Mouse (Mus musculus): ENCODE results near the gene Kcna6.

Gene Kcna6

DNA sequence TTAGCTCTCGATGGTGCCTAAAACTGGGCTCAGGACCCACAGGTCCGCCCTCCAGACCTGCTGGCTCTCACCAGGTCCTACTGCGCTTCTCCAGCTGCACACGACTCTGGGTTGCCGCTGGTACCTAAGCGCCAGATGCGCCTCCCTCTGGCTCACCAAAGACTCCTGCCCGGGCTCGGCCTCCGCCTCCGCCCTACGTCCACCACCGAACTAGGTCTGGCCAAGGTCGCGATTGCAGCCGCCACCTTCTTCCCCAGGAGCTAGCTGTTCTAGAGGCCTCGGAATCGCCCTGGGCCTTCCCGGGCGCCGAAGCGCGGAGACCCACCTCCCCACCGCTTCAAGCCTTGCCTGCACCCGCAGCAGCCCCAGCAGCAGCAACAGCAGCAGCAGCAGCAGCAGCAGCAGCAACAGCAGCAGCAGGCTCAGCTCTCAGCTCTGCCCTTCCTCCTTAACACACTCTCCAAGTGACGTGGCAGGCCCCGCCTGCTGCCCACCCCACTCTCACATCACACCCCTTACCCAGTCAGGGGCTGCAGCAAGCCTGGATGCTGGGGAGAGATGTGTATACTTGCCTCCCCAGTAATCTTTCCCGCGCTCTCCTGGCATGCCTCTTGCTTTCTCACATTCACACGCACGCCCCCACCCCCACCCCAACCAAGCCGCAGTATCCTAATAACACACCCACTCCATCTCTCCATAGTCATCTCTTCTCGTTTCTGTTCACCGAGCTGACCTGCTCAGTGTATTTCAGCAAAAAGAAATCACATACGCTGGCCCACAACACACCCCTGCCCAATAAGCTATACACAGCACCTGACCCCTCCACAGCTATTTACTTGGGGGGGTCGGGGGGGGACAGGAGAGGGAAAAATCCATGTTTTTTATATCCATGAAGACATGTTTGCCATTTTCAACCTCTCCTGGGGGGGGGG is at the start of gene Kcna6:
Kcna6 (minus strand) TSS at position 464 of the 932 bp plus-strand sequence.
- peak; percentile 11 for DNase-seq

DNA sequence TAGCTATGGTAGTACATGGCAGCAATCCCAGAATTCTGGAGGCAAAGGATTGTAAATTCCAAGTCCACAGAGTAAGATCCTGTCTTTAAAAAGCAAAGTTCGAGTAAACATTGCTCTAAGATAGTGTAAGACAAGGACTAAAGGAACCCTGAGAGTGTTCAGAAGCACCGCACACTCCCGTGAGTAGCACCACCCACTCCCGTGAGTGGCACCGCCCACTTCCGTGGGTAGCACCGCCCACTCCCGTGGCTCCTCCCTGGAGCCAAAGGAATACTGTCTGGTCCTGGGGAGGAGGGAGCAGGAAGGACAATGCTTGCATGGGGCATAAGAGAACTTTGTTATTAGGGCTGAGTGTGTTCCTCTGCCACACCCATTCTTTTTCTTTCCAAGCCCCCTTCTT is 48.4 kb upstream of the Kcna6 start:
- DNase-seq, result no peak

DNA sequence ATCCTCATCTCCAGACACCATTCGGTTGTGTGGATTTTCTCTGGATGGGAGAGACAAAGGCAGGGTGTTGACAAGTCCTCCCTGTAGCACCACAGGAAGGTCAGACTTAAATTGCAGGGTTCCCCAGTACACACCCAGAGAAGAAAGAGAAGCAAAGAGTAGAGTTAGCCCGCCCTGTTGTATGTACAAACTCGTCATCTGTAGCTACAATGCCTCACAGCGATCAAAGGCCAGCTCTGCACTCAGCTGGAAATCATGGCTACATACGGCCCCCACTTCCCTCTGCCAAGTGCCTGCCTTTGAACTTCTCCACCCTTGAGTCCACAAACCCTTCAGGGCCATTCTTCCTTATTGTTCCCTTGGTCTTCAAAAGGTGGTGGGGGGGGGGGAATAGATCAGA is 43.7 kb upstream of the Kcna6 start:
- DNase-seq, result no peak

DNA sequence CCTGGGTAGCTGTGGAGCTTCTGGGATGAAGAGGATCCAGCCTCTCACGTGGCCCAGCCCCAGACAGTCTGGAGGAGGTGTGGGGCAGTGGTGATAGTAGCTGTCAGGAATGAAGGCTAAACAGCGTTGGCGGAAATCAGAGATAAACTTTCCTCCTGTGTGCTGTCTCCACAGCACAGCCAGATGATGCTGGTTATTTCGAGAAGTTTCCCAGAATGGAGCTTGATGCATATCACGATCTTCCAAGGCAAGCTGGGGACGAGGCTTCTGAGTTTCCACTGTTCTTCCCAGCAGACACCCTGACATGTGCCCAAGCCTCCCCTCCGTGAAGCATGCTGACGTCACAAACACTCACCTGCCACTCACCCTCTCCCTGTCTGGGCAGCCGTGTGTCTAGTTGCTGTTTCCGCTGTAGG is 43.2 kb upstream of the Kcna6 start:
- no peak for DNase-seq

DNA sequence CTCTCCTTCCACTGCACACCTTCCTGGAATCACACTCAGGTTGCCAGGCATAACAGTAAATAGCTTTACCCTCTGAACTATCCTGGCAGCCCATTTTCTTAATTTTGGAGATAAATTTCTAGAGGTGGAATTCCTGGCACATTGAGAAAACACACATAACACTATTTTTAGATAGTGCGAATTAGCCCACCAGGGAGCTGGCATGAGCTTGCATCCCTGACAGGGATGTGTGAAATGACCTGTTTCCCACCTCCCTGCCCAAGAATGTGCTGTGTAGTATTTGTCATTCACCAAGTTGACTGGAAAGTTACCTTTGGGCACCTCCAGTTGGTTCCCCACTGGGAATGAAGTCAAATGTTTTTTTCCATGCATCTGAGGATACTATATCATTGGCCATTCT is 42.6 kb upstream of the Kcna6 start:
- no peak for DNase-seq

DNA sequence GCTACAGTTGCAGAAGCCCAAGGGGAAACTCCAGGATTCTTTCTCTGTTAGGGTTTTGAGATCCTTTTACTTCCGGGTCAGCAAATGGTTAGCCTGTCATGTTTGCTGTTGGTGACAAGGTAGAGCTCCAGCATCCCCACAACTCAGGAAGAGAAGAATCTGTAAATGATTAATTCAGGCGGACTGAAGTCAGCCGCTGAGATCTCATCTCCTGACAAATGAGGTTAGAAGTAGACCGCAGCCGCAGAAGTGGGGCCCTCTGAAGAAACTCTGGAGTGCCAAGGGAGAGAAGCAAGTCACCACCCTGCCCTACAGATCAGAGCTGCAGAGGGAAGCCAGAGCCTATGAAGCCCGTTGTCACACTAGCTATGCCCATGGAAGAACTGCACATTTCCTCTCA is 37.4 kb upstream of the Kcna6 start:
- no peak for DNase-seq

DNA sequence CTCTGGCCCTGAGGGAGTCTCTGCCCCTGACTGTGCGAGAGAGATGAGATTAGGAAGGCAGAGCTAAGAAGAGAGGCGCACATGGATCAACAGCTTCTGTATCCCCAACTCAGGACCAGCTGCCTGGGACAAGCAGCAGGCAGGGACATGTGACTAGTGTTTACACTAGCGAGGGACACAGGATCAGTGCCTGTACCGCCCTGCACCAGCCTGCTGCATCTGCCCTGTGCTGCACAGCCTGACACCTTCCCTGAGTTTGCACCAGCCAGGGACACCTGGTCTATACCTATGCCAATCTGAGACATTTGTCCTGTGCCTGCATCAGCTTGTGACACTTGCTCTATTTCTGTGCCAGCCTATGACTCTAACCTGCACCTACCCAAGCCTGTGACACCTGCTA is 33.4 kb upstream of the Kcna6 start:
- DNase-seq, result no peak

DNA sequence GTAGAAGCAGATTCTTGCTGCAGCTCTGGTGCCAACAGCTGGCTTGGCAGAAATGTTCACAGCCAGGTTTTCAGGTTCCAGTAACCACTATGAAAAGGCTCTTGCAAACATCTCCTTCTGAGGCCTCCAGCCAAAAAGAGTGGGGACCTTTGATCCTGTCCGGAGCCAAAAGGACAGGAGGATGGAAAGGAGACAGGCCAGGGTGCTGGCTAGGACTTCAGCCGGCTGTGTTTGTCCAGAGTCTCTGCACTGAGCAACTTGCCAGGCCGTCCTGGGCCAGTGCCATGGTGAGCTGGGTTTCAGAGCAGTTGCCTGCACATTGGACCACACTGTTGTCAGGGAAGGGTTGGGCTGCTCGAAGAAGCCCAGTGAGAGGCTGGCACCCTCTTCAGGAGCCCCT is 31.9 kb upstream of the Kcna6 start:
- no peak for DNase-seq

DNA sequence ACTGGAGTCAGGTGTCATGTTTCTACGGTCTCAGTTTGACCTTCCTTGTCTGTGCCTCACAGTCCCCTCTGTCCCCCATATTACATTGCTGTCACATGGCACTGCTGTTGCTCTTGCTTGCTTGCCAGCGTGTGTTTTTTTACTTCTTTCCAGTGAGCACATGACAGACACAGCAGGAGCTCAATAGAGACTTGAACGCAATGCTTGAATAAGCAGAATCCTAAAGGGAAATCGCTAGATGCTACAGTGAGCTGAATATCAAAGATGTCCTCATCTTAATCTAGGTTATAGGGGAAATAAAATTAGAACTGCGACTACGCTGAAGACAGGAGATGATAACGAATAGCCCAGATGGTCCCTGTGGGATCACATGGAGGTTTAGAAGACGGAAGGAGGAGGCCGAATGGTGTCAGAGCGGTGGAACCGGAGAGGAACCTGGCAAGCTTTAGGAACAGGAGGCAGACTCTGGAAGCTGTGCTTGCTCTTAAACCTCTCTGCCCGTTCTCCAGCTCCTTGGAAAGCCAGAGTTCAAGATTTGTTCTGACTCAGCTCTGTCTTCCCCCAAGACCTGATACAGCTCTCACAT is 29.8 kb upstream of the Kcna6 start:
- no peak for DNase-seq

DNA sequence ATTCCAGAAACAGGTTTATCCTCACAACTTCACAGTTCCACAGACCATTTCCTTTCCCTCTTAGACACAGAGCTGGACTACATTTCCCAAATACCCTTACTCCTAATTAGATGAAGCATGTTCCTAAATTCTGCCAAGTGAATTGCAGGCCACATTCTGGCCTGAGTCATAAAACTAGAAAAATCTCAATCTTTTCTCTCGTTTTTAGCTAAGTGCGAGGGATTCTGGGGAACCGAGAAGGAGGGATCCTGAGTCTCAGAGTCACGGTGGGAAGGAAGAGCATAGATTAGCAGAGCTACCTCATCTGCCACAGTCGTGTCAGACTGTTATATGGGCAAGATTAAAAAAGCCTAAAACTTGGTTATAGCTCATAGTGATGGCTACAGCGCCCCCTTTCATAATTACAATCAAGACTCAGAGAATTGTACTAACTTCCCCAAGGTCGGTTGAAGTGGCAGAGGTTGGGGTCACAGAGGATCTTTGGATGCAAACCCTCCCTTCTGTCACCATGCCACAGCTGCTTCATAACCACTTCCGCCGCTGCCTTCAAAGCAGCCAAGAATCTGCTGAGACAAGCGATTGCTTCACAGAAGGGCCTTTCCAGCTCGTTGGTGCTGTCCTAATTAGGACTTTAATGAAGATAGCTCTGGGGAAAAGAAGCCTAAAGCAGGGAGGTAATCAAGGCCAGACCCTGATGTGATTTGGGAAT is 28.6 kb upstream of the Kcna6 start:
- DNase-seq, result no peak

DNA sequence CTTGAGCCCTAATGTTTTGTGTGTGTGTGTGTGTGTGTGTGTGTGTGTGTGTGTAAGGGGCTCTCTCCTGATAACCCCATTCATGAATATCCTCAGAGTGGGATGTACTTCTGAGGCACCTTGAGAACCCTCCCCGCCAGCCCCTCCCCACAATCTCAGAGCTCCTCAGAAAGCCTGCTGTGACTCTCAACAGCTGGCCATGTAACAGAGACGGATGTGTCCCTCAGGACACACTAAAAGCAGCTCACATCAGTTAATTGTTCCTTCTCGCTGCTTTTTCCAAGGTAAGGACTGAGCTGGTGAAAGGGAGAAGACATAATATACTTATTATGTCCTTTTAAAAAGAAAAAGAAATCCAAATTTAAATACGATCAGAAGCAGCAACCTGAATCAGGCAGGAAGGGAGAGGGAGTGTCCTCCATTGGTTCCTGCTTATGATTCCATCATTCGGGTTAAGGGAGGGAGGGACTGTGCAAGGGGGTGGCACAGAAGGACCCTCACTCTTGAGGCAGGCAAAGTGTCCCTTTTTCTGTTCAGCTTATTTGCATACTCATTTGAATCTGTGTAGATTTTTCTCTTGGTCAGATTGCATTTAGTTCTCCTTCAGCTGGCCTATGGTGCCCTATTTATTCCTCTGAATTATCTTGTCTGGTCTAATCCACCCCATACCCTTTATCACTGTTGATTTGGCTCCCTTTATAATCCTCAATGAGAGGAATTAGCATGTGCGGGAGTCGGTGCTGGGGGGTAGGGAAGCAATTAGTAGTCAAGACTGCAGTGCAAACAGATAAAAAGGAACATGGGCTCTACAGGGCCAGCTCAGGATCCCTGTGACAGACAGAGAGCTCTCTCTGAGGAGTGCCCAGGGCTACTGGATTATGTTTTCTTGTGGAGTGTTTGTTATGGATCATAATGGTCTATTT is 27.4 kb upstream of the Kcna6 start:
- no peak for DNase-seq

DNA sequence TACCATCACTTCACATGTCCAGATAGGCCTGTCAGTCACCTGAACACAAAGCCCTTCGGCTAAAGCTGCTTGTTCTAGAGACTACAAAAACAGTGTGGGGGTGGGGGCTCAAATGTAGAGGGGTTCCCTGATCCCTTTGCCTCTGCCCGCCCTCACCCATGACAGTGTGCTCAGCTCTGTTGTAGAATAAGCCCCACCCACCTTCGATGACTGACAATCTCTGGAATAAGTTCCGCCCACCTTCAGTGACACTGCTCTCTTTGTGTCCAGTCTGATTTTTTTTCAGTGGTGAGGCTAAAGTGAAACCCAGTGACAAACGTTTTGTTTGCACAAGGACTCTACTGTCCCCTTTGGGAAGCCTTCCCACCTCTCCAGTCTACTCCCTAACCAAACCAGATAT is 26.1 kb upstream of the Kcna6 start:
- no peak for DNase-seq

DNA sequence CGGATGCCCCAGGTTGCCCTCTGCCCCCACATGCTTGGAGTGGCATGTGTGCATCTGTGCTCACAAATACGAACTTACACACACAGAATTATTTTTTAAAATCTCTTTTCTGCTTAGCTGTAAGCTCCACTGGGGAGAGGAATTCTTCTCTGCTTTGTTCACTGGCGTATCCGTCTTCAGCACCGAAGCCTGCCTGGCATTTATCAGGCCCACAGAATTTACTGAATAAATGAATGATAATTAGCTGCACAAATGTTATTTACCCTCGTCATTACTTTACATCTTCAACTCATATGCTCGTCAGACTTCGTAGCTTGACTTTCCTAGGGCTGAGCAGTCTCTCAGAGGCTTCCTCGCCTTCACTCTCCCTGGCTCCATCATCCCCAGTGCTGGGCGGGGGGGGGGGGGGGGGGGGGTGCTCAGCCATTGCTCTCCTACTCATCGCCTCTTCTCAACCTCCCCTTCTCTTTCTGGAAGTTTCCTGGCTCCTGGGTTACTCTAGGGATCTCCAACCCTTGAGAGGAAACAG is 24.2 kb upstream of the Kcna6 start:
- no peak for DNase-seq

DNA sequence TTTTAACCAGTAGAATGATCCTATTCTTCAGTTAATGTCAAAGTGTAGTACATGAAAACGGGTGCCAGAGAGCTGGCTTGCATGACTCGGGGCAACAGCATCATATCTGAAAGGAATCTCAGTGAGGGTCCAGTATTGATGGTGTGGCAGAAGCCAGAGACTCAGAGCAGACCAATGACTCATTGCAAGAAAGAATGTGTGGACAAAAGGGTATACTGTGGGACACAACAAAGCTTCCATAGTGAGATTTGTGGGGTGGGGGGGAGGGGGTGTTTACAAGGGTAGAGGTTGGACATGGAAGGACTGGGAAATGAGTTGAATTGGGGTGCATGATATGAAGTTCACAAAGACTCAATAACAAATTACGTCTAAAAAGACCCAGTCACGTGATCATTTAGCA is 20.9 kb upstream of the Kcna6 start:
- no peak for DNase-seq

DNA sequence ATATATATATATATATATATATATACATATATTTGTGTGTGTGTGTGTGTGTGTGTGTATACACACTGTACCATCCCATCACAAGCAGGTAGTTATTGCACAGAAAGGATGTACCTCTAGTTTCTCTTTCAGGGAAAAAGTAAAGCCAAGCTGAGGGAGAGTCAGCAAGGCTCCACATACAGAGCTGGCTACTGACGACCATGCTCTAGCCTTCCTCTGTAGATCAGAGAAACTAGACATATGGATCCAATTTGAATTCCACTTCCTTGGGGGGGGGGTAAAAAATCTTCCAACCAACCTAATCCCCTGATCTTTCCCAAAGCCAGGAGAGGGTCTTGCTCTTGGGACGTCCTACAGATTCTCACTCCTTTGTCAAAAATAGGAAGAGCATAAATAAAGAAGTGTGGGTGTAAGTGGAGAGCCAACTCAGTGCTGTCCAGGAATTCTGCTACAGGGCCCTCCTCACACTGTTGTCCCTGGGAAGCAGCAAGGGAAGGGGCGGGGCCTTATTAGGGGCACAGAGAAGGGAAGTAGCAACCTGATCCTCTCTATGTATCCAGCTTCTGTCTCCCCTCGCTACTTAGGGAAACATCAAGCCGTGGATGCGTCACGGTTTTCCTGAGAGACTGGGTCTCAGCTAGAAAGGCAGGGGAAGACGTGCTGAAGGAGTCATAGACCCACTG is 15.4 kb upstream of the Kcna6 start:
- DNase-seq, result peak; percentile 19

DNA sequence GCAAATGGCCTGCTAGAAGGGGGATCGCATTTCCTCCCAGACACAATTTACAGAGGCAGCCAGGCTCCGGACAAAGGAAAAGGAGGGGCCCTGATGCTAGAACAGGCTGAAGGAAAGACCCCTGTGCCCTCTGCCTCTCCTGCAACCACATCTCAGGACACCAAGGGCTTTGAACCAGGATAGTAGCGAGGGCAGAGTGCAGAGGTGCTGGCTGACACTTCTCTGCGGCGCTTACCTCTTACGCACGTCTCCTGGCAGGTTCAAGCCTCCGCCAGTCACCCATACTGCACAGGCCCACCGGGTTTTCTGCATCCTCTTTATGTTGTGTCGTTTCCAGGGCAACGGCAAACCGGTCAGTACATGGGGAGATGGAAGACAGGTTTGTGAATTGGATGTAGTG is 12.0 kb upstream of the Kcna6 start:
- no peak for DNase-seq

DNA sequence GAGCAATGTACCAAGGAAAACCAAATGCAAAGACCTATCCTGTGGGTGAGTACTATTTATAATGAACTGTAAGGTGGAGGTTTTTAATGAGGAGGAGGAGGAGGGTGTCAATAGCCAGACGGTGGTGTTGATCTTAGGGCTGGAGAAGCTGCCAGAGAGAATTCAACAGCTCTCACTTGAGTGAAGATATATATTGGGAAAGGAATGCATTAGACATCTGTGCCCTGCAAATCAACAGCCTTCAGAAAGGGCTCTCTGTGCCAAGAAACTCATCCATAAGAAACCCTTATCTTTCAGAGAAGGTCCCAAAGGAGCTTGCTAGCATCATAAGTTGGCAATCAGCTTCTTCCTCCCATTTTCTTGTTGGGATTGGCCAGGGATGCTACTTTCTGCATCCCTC is 5.4 kb upstream of the Kcna6 start:
- no peak for DNase-seq

DNA sequence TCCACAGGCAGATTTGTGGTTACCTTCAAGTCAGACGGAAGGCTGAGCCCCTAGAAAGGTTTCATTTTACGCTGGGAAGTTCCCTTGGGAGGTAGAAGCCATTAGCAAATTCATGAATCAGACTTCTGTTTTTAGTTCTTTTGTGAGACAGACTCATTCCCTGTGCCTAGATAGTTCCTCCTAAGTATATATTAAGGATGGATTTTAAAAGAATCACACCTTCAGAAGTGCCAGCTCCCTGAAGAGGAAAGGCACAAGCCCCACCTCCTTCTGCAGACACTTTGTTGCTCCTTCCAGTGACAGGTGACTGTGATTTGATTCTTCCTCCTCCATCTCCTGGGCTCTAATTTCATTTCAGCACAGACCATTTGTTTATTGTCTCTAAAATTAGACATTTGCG is 2.1 kb upstream of the Kcna6 start:
- no peak for DNase-seq

DNA sequence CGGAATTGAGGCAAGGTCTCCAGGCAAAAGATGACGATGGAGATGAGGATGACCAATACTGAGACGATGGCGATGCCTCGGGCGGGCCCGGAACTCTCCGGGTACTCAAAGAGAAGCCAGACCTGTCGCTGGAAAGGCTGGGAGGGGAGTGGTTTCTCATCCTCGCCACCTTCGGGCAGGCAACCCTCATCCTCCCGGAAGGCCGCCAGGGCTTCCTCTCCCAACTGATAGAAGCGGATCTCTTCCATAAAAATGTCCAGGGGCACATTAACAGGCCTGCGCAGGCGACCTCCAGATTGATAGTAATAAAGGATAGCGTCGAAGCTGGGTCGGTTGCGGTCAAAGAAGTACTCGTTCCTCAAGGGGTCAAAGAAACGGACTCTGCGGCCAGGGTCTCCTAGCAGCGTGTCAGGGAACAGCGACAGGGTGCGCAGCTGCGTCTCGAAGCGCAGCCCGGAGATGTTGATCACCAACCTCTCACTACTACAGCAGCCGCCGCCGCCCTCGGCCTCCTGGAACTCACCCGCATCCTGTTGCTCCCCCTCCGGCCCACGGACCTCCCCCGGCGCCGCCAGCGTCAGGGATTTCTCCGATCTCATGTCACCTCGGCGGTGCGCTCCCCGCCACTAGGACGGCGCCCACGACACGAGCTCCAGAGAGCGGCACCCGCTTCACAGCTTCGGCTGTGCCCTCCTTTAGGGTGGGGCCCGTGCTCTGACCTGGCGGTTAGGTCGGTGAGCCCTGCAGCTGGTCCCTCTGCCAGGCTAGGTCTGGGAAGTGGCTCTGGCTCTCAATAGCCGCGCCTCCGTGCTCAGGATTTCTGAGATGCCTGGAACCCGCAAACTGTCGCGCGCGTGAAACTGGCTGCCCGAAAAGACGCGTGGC is 906 bp downstream of the Kcna6 start:
- peak; percentile 10 for DNase-seq

DNA sequence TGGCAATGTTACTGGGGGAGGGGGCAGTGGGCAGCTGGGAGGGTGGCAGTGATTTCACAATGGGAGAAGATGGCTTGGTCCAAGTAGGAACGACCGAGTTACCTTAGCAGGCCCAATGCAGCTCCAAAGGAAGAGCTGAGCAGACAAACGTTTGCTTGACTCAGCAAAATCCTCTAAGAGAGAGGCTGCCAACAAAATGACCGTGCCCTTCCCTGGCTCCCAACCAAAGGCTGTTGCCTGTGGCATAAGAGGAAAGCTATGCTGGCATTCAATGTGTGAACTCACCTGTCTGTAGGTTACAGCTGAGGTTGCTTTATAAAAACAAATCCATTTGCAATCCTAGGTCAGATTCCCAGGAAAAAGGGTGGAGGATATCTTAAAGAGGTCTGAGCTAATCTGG is 3.5 kb downstream of the Kcna6 start:
- DNase-seq, result no peak

DNA sequence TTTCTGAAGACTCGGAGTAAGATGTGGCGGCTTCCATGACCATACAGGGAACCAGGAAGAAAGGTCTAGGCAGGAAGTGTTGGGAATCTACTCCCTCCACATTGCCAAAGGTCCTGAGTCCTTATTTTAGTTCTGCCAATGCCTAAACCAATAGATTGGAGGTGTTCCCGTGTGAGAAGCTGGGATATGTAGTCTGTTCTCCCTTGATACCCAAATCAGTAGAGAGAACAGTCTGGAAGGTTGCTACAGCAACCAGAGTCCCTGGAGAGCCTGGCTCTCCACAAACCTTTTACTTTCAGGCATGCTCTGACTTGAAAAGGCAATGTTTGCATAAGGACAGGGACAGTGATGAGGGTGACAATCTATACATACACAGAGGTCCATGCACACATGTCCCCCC is 4.7 kb downstream of the Kcna6 start:
- DNase-seq, result no peak
